Mouse (Mus musculus) midbrain, embryonic 13.5 days (tissue): ENCODE data around the gene Col4a1. TPM values are rescaled to one million over a fixed set of nuclear protein-coding genes. Genes with fewer than 3 reads are reported as not detected.

Source experiments
- ATAC-seq: fragments of 200-750 bp; cut with Nextera tagmentation; 2 replicates; pipeline ENCODE4 v1.8.0; 2017; ENCODE audit warnings: mild to moderate bottlenecking, moderate TSS enrichment, moderate library complexity
- H3K27ac ChIP-seq: fragments of 300-500 bp; sonication (generic); 2 replicates; pipeline ENCODE4 v1.5.1; 2015; ENCODE audit warnings: inconsistent platforms, mild to moderate bottlenecking, moderate library complexity
- H3K27me3 ChIP-seq: fragments of 300-500 bp; sonication (generic); 2 replicates; pipeline ENCODE4 v1.6.1; 2015; ENCODE audit warnings: mild to moderate bottlenecking, inconsistent platforms
- H3K36me3 ChIP-seq: fragments of 300-500 bp; sonication (generic); 2 replicates; pipeline ENCODE4 v1.6.1; 2015; ENCODE audit warnings: mild to moderate bottlenecking, inconsistent platforms
- H3K4me1 ChIP-seq: fragments of 300-500 bp; sonication (generic); replicated peaks from 2 replicates; pipeline ENCODE4 v1.6.1; 2015; ENCODE audit warnings: inconsistent platforms
- H3K4me2 ChIP-seq: fragments of 300-500 bp; sonication (generic); replicated peaks from 2 replicates; pipeline ENCODE4 v1.6.1; 2015; ENCODE audit warnings: moderate library complexity, mild to moderate bottlenecking, inconsistent platforms
- H3K4me3 ChIP-seq: fragments of 300-500 bp; sonication (generic); replicated peaks from 2 replicates; pipeline ENCODE4 v1.5.1; 2015; ENCODE audit warnings: mild to moderate bottlenecking, inconsistent platforms
- H3K9ac ChIP-seq: fragments of 300-500 bp; sonication (generic); replicated peaks from 2 replicates; pipeline ENCODE4 v1.6.1; 2015; ENCODE audit warnings: mild to moderate bottlenecking, inconsistent platforms
- H3K9me3 ChIP-seq: fragments of 300-500 bp; sonication (generic); 2 replicates; pipeline ENCODE4 v1.6.1; 2016; ENCODE audit warnings: mild to moderate bottlenecking, inconsistent platforms
- WGBS: fragments of 180-500 bp; shearing (Covaris S2); methylation state at CpG from one replicate; pipeline ENCODE4 v1.1.7; 2015; 5-methylcytosine and 5-hydroxymethylcytosine counted together
- polyA plus RNA-seq: library from polyadenylated mRNA; unstranded; fragments of >200 nt; fragmentation: Nextera tagmentation; extraction: Ambion mirVana; gene quantifications from 2 replicates; pipeline ENCODE4 v1.2.1, GENCODE M21; 2015

Gene Col4a1
- polyA plus RNA-seq, 1 experiment from 2014 or later: 83.4 TPM

- H3K4me1 ChIP-seq: no peaks in the 10 kb centered on the region
- H3K9me3 ChIP-seq: no peaks in the 10 kb centered on the region
- no peaks in the 10 kb centered on the region for H3K36me3 ChIP-seq
- no peaks in the 10 kb centered on the region for H3K27me3 ChIP-seq
- no peak overlapping the region for H3K4me2 ChIP-seq
- ATAC-seq: no peak
- H3K9ac ChIP-seq: no peak overlapping the region
- WGBS: 87% methylated on average over 9 of the region's 9 CpGs
- H3K4me3 ChIP-seq: no peak overlapping the region
- H3K27ac ChIP-seq: no peak overlapping the region
Measured at GRCm38 (mm10) chr8:11344459-11344858, 31.8 kb upstream of the Col4a1 start.

- no peak for ATAC-seq
- WGBS: 86% methylated on average over 3 of the region's 3 CpGs
- no peak overlapping the region for H3K4me2 ChIP-seq
- H3K4me3 ChIP-seq: no peak overlapping the region
- H3K9ac ChIP-seq: no peak overlapping the region
- no peaks in the 10 kb centered on the region for H3K9me3 ChIP-seq
- H3K27ac ChIP-seq: no peak overlapping the region
- no peaks in the 10 kb centered on the region for H3K27me3 ChIP-seq
- peaks cover 5% of the 10 kb centered on the region; the same call in 1 of the 2 replicates for H3K4me1 ChIP-seq
- H3K36me3 ChIP-seq: no peaks in the 10 kb centered on the region
Measured at GRCm38 (mm10) chr8:11341111-11341566, 28.5 kb upstream of the Col4a1 start.

- 82% methylated on average over 12 of the region's 12 CpGs for WGBS
- no peak overlapping the region for H3K4me2 ChIP-seq
Measured at GRCm38 (mm10) chr8:11340310-11341110, 27.9 kb upstream of the Col4a1 start.

GRCm38 (mm10) chr8:11338507-11338906 is 25.9 kb upstream of the Col4a1 start:
- Histone ChIP-seq H3K9me3 (no peaks in the 10 kb centered on the region), H3K4me1 (peaks cover 6% of the 10 kb centered on the region; the same call in 1 of the 2 replicates), H3K27me3 (no peaks in the 10 kb centered on the region), H3K9ac (no peak overlapping the region), H3K27ac (no peak overlapping the region), H3K36me3 (no peaks in the 10 kb centered on the region), H3K4me3 (no peak overlapping the region), H3K4me2 (no peak overlapping the region)
- no peak for ATAC-seq
- WGBS: 93% methylated on average over 9 of the region's 9 CpGs

More at GRCm38 (mm10) chr8:11340310-11341110, 27.9 kb upstream of the Col4a1 start:
- H3K4me3 ChIP-seq: no peak overlapping the region
- H3K9ac ChIP-seq: no peak overlapping the region
- no peaks in the 10 kb centered on the region for H3K36me3 ChIP-seq
- no peaks in the 10 kb centered on the region for H3K27me3 ChIP-seq
- no peak overlapping the region for H3K27ac ChIP-seq
- no peak for ATAC-seq
- H3K9me3 ChIP-seq: no peaks in the 10 kb centered on the region
- peaks cover 6% of the 10 kb centered on the region; the same call in 1 of the 2 replicates for H3K4me1 ChIP-seq

- H3K4me1 ChIP-seq: peaks cover 6% of the 10 kb centered on the region; the same call in 1 of the 2 replicates
- no peaks in the 10 kb centered on the region for H3K27me3 ChIP-seq
- H3K9me3 ChIP-seq: no peaks in the 10 kb centered on the region
- H3K36me3 ChIP-seq: no peaks in the 10 kb centered on the region
- no peak for ATAC-seq
- H3K4me3 ChIP-seq: no peak overlapping the region
- no peak overlapping the region for H3K9ac ChIP-seq
- no peak overlapping the region for H3K27ac ChIP-seq
- H3K4me2 ChIP-seq: no peak overlapping the region
- WGBS: 87% methylated on average over 10 of the region's 10 CpGs
Measured at GRCm38 (mm10) chr8:11337642-11338041, 25.0 kb upstream of the Col4a1 start.

- no peak overlapping the region for H3K27ac ChIP-seq
- H3K4me3 ChIP-seq: no peak overlapping the region
- H3K9ac ChIP-seq: no peak overlapping the region
- H3K9me3 ChIP-seq: no peaks in the 10 kb centered on the region
- 78% methylated on average over 5 of the region's 5 CpGs for WGBS
- peaks cover 6% of the 10 kb centered on the region; the same call in 1 of the 2 replicates for H3K4me1 ChIP-seq
- H3K4me2 ChIP-seq: no peak overlapping the region
- H3K27me3 ChIP-seq: no peaks in the 10 kb centered on the region
- H3K36me3 ChIP-seq: no peaks in the 10 kb centered on the region
- no peak for ATAC-seq
Measured at GRCm38 (mm10) chr8:11336346-11336745, 23.7 kb upstream of the Col4a1 start.

GRCm38 (mm10) chr8:11335238-11335637 is 22.6 kb upstream of the Col4a1 start:
- Histone ChIP-seq H3K27ac (no peak overlapping the region), H3K4me1 (peaks cover 6% of the 10 kb centered on the region; the same call in 1 of the 2 replicates), H3K4me3 (no peak overlapping the region), H3K9ac (no peak overlapping the region), H3K36me3 (no peaks in the 10 kb centered on the region), H3K27me3 (no peaks in the 10 kb centered on the region), H3K4me2 (no peak overlapping the region), H3K9me3 (no peaks in the 10 kb centered on the region)
- no peak for ATAC-seq
- WGBS: 88% methylated on average over 4 of the region's 4 CpGs

GRCm38 (mm10) chr8:11334493-11334892 is 21.9 kb upstream of the Col4a1 start:
- 94% methylated on average over 3 of the region's 3 CpGs for WGBS
- Histone ChIP-seq H3K36me3 (no peaks in the 10 kb centered on the region), H3K27ac (no peak overlapping the region), H3K4me3 (no peak overlapping the region), H3K4me2 (no peak overlapping the region), H3K27me3 (no peaks in the 10 kb centered on the region), H3K4me1 (peaks cover 6% of the 10 kb centered on the region; the same call in 1 of the 2 replicates), H3K9me3 (no peaks in the 10 kb centered on the region), H3K9ac (no peak overlapping the region)
- ATAC-seq: no peak

GRCm38 (mm10) chr8:11333746-11334145 is 21.1 kb upstream of the Col4a1 start:
- Histone ChIP-seq H3K4me2 (no peak overlapping the region), H3K4me1 (peaks cover 6% of the 10 kb centered on the region; the same call in 1 of the 2 replicates), H3K9me3 (no peaks in the 10 kb centered on the region), H3K27me3 (no peaks in the 10 kb centered on the region), H3K36me3 (no peaks in the 10 kb centered on the region), H3K4me3 (no peak overlapping the region), H3K27ac (no peak overlapping the region), H3K9ac (no peak overlapping the region)
- 87% methylated on average over 6 of the region's 6 CpGs for WGBS
- no peak for ATAC-seq

GRCm38 (mm10) chr8:11331561-11331960 is 18.9 kb upstream of the Col4a1 start:
- Histone ChIP-seq H3K27me3 (no peaks in the 10 kb centered on the region), H3K4me3 (no peak overlapping the region), H3K9ac (no peak overlapping the region), H3K4me2 (no peak overlapping the region), H3K36me3 (no peaks in the 10 kb centered on the region), H3K4me1 (peaks cover 5% of the 10 kb centered on the region; the same call in 1 of the 2 replicates), H3K27ac (no peak overlapping the region), H3K9me3 (no peaks in the 10 kb centered on the region)
- 83% methylated on average over 4 of the region's 4 CpGs for WGBS
- no peak for ATAC-seq

GRCm38 (mm10) chr8:11327722-11328417 is 15.2 kb upstream of the Col4a1 start:
- H3K27me3 ChIP-seq: no peaks in the 10 kb centered on the region
- no peak overlapping the region for H3K27ac ChIP-seq
- H3K9ac ChIP-seq: no peak overlapping the region
- H3K9me3 ChIP-seq: no peaks in the 10 kb centered on the region
- WGBS: 45% methylated on average over 5 of the region's 5 CpGs
- no peak overlapping the region for H3K4me2 ChIP-seq
- H3K36me3 ChIP-seq: no peaks in the 10 kb centered on the region
- H3K4me3 ChIP-seq: no peak overlapping the region
- no peaks in the 10 kb centered on the region for H3K4me1 ChIP-seq
- ATAC-seq: no peak

GRCm38 (mm10) chr8:11327298-11327697 is 14.7 kb upstream of the Col4a1 start:
- ATAC-seq: no peak
- no peak overlapping the region for H3K4me3 ChIP-seq
- no peaks in the 10 kb centered on the region for H3K36me3 ChIP-seq

More at GRCm38 (mm10) chr8:11327298-11327697, 14.7 kb upstream of the Col4a1 start:
- H3K9ac ChIP-seq: no peak overlapping the region
- no peaks in the 10 kb centered on the region for H3K4me1 ChIP-seq
- H3K4me2 ChIP-seq: no peak overlapping the region
- H3K9me3 ChIP-seq: no peaks in the 10 kb centered on the region
- no peaks in the 10 kb centered on the region for H3K27me3 ChIP-seq
- H3K27ac ChIP-seq: no peak overlapping the region
- WGBS: 65% methylated on average over 4 of the region's 4 CpGs
